Mouse (Mus musculus): ENCODE results near the gene Ankrd33b.

DNA sequence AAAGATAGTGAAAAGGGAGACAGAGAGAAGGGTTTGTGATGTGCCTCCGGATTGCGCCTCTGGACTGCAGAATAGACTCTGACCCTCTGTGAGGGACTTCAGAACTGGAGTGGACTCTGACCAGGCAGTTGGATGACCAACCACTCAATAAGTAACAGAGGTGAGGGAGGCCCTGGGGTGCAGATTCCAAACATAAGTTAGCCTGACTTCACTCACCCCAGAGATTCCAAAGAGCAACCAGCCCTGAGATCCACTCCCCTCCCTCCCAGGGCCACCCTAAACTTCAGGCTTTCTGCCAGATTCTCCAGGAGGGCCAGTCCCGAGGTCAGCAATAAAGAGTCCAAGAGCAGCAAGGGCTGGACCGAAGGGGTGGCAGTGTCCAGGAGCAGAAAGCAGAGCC lies 40.0 kb upstream of the Ankrd33b start:
- TF ChIP-seq CTCF (IDR thresholded peaks at IDR 0.05; ENCODE audit: extremely low read depth, insufficient read depth, low read length) (no peak), POLR2A (IDR thresholded peaks at IDR 0.05; ENCODE audit: extremely low read depth, insufficient read depth, low read length) (no peak)
